Mouse (Mus musculus): Measurements from ENCODE around the gene Krt31.

Krt31 gene

DNA sequence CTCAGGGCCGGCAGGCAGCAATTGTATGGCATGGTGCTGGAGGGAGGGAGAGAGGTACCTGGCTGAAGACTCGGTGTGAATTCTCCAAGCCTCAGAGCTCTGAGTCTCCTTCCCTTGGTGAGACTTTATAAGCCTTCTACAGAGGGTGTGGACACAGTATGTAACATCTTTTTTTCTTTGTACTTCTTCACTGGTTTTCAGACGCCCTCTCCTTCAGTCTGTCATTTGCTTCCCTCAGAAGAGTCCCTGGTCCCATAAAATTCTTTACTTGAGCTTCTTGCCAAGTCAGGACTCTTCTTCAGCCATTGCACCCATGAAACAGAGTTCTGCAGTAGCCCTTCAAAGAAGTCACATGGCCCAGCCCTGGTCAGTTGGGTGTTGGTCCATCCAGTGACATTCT is at the start of gene Krt31:
Gene Krt31, minus strand, starts transcription at position 101 of the 400 bp plus-strand sequence.
- DNase-seq (ENCODE audit: low spot score in 2 of 2), result no peak

- DNase-seq (ENCODE audit: low spot score in 2 of 2), result no peak
Measured at GRCm38 (mm10) chr11:100097819-100098218, 47.5 kb upstream of the Krt31 start.

GRCm38 (mm10) chr11:100096141-100096540 is 45.8 kb upstream of the Krt31 start, which contains the start of gene Krt35:
Krt35 (minus strand) TSS chr11:100096241.
- DNase-seq (ENCODE audit: low spot score in 2 of 2), result no peak

GRCm38 (mm10) chr11:100088378-100089025 is 38.2 kb upstream of the Krt31 start:
- no peak for DNase-seq (ENCODE audit: low spot score in 2 of 2)

- no peak for DNase-seq (ENCODE audit: low spot score in 2 of 2)
Measured at GRCm38 (mm10) chr11:100087861-100088260, 37.5 kb upstream of the Krt31 start, which contains the start of gene Krt32. Krt32 (minus strand) TSS chr11:100088226.

DNA sequence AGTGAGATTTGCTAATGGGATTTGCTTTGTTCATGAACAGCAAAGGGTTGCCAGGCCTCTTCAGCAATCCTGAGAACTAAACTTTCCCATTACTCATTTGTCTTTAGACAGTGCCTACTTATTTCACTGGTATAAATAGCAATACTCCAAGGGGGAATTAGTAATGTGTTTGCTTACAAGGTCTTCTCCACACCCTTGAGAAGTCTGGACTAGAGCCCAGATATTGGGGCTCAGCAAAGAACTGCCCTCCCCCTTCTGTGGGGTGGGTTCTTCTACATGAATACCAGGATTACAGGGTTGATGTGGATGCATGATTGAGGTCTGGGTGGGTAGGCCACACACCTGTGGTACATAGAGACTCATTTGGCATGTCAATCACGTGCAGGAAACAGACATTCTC is 23.5 kb upstream of the Krt31 start:
- no peak for DNase-seq (ENCODE audit: low spot score in 2 of 2)

GRCm38 (mm10) chr11:100067293-100068036 is 17.1 kb upstream of the Krt31 start:
- DNase-seq (ENCODE audit: low spot score in 2 of 2), result peak in 1 of 2 experiments; percentile 38

DNA sequence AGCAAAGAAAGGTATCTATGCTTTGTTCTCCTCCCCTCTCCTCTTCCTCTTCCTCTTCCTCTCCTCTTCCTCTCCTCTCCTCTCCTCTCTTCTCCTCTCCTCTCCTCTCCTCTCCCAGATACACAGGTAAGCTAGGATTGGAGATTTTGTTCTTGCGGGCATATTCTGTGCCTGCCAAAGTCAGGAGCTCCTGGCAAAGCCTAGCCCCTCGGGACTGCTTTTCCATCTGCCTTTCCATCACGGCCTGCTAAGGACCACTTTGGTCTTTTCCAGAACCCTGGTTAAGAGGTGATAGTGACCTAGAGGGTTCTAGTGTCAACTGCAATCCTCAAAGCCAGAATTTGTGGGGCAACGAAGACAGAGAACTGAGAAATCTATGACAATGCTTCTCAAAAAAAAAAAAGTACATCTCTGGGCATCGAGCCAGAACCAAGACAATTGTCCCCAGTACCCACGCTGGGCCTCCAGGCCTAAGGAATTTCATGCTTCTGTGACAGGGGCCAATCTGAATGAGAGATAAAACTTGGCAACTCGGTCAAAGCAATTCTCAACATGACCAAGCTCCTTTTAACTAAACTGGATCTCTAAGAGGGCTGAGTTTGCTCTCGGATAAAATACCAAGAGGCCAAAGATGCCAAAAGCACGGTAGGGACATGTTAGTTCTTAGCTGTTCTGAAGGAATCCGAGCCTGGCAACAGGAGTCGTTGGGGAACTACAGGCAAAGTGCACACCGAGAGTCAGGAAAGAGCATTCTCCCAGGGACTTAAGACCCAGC is 16.1 kb upstream of the Krt31 start:
- no peak for DNase-seq (ENCODE audit: low spot score in 2 of 2)

DNA sequence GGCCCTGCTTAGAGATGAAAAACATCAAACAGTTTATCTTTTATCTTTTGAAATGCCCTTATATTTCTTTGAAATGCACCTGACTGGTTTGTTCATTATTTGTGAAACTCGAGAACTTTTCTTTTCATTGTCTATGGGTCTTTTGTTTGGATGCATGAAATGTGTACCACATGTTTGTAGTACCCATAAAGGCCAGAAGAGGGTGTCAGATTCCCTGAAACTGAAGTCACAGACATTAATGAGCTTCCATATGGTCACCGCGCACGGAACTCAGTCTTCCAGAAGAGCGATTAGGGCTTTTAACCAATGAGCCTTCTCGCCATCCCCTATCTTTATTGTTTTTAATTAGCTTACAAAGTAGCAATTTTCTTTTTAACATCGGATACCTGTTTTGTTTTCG is 8.5 kb upstream of the Krt31 start:
- DNase-seq (ENCODE audit: low spot score in 2 of 2), result no peak

DNA sequence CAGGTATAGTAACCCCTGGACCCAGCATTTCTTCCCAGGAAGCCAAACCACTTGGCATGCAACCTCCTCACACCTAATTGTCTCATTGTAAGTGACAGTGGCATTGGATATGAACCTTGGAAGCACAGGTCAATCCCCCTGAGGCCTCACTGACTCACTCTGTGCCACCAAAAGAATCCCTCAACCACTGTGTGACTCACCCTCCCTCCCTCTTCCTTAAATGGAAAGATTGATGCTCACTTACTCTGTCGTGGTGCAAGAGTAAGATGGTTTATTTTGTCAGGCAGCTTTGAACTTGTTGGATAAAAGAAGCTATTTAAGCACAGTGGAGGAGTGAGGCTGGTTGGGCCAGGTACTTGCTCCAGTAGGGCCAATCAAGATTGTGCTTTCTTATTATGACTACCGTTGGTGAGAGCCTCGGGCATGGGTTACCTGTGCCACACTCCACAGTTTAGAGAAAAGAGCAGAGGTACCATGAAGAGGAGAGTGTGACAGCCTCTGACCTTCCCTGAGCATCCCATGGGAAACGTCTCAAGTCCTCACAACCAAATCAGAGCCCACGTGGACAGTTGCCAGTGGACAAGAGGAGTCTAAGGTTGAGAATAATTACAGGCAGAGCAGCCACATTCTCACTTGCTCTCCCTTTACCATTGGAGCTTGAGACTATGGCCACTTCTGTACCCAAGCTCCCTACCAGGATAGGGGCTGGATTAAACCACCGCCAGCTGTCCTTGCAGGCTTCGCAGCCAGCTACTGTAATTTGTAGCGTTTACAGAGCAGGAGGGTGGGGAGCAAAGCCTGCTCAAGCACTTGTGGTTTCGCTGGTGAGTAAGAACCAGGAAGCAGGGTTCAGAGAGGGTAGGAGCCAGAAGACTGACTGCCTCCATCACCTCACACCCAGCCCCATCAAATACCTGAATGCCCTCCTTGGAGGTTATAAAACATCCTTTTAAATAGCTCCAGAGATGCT is 5.6 kb upstream of the Krt31 start:
- DNase-seq (ENCODE audit: low spot score in 2 of 2), result no peak

GRCm38 (mm10) chr11:100047193-100047592 is 3.2 kb downstream of the Krt31 start:
- no peak for DNase-seq (ENCODE audit: low spot score in 2 of 2)

DNA sequence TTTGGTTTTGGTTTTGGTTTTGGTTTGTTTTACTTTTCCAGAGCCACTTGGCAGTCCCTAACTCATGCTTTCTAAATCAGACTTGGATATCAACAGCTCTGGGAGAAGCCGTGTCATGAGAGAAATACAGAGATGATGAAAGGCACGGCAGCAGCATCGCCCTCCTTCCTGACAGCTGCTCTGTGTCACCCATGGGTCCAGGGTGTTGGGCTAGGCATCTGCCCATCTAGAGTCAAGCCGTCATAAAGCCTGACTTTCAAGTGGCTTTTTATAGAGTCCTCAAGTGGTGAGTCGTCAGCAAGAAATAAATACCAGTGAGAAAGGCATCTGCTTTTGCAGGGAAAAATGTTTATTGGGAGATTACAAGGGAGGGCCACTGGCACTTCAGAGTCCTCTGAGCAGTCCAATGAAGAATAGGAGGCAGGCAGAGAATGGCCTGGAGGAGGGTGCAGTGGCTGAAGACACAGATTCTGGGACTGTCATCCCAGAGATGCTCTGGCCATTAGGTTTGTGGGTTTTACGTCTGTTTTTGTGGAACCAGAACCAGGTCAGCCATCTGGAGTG is 4.0 kb downstream of the Krt31 start:
- DNase-seq (ENCODE audit: low spot score in 2 of 2), result no peak

DNA sequence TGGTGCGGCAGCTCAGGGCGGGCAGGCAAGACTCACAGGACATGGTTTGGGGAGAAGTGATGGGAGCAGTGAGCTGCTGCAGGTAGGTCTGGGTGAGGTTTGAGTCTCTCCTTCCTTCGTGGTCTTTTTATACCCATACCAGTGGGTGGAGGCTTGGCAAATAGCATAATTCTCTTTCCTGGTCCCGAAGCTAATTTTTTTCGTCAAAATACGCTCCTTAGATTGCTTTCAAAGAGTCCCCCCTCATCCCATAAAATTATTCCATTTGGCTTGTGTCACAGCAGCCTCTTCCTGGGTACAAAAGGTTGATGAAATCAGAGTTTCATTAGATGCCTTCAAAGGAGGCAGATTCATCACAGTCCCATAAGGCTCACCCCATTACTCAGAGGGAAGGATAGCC is 8.9 kb downstream of the Krt31 start, which contains the start of gene Krt34:
Gene Krt34, minus strand, starts transcription at position 101 of the 400 bp plus-strand sequence.
- DNase-seq (ENCODE audit: low spot score in 2 of 2), result no peak

GRCm38 (mm10) chr11:100029768-100030167 is 20.6 kb downstream of the Krt31 start, which contains the start of gene Krt33b:
Krt33b (minus strand) TSS chr11:100029868.
- DNase-seq (ENCODE audit: low spot score in 2 of 2), result no peak

GRCm38 (mm10) chr11:100021438-100021837 is 28.9 kb downstream of the Krt31 start:
- DNase-seq (ENCODE audit: low spot score in 2 of 2), result no peak

- DNase-seq (ENCODE audit: low spot score in 2 of 2), result no peak
Measured at GRCm38 (mm10) chr11:100019466-100019865, 30.9 kb downstream of the Krt31 start.

DNA sequence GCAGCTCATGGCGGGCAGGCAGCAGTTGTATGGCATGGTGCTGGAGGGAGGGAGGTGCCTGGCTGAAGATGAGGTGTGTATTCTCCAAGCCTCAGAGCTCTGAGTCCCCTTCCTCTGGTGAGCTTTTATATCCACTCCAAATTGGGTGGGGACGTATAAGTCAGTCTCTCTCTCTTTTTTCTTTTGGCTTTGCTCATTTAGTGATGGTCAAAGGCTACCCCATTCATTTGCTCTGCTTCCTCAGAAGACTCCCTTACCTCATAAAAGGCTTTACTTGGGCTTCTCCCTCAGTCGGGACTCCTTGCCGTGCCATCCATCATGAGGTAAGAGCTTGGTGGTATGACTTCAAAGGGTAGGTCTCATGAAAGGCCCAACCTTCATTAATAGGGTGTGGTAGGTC is 34.2 kb downstream of the Krt31 start, which contains the start of gene Krt33a:
Gene Krt33a, minus strand, starts transcription at position 101 of the 400 bp plus-strand sequence.
- no peak for DNase-seq (ENCODE audit: low spot score in 2 of 2)

- no peak for DNase-seq (ENCODE audit: low spot score in 2 of 2)
Measured at GRCm38 (mm10) chr11:100013691-100014171, 36.6 kb downstream of the Krt31 start.

- DNase-seq (ENCODE audit: low spot score in 2 of 2), result no peak
Measured at GRCm38 (mm10) chr11:100010682-100011081, 39.7 kb downstream of the Krt31 start.

DNA sequence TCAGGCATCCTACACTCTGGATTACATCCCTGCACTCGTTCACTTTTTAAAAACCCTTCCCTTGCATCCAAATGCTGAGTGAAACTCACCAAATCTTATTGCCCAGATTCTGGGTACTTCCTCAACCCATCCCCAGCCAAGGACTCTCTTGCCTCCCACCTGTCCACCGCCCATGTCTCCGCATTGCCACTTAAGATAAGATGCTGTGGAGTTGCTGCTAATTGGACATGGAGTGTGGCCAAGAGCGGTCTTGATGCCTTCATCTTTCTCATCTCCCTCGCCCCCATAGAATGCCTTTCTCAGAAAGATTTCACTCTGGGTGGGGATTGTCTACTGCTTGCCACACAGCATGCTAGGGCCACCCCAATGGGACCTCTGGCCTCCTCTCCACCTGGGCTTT is 42.0 kb downstream of the Krt31 start:
- DNase-seq (ENCODE audit: low spot score in 2 of 2), result no peak

All from urinary bladder, postnatal 4 days (tissue).